Mouse (Mus musculus) granulocyte monocyte progenitor cell, adult 5-6 weeks (primary cell): Measurements from ENCODE around the gene Cdc123. TPM values are rescaled to one million over a fixed set of nuclear protein-coding genes. Genes with fewer than 3 reads are reported as not detected.

Experiments
- ATAC-seq: replicated peaks from 2 replicates; pipeline ENCODE4 v1.8.0; 2016; ENCODE audit warnings: mild to moderate bottlenecking, moderate TSS enrichment, inconsistent platforms; ENCODE audit not compliant: poor library complexity, severe bottlenecking
- total RNA-seq, 2 experiments: library from RNA; stranded (forward) in 1 of 2; stranded (reverse) in 1 of 2; fragments of 200-712, 200-1000 nt in 1 of 2; fragments of >200 nt in 1 of 2; fragmentation: Nextera tagmentation in 1 of 2; gene quantifications; 2 replicates each; pipeline ENCODE4 v1.2.3; 2014 to 2017

Gene Cdc123
- total RNA-seq, 2 experiments from 2014 or later: 108 to 134 TPM

GRCm38 (mm10) chr2:5746529-5746928 lies 98.4 kb downstream of the Cdc123 start:
- no peak for ATAC-seq

Other genes starting within 250 kb of the Cdc123 start
- 1.8 and 4.5 TPM in 2 replicates for gene Camk1d, start 130.6 kb downstream of the Cdc123 start, total RNA-seq (2014; fragmentation: Nextera tagmentation)
- gene Camk1d, start 130.6 kb downstream of the Cdc123 start, total RNA-seq (2017): 0.26 and 0.78 TPM in 2 replicates
- gene Nudt5, start 145 bp downstream of the Cdc123 start, total RNA-seq (2014; fragmentation: Nextera tagmentation): 63.6 and 73.3 TPM in 2 replicates
- 83.9 and 88.2 TPM in 2 replicates for gene Nudt5, start 145 bp downstream of the Cdc123 start, total RNA-seq (2017)
- gene Gm13199, start 17.8 kb upstream of the Cdc123 start, total RNA-seq (2014; fragmentation: Nextera tagmentation): 7.8 TPM in 1 of 2 replicates, not detected in the other
- gene Gm13199, start 17.8 kb upstream of the Cdc123 start, total RNA-seq (2017): not detected in 2 replicates
- 31.8 and 34.3 TPM in 2 replicates for gene Sec61a2, start 50.3 kb upstream of the Cdc123 start, total RNA-seq (2014; fragmentation: Nextera tagmentation)
- 7.4 and 16.8 TPM in 2 replicates for gene Sec61a2, start 50.3 kb upstream of the Cdc123 start, total RNA-seq (2017)
- 0.45 and 3.7 TPM in 2 replicates for gene Dhtkd1, start 97.6 kb upstream of the Cdc123 start, total RNA-seq (2014; fragmentation: Nextera tagmentation)
- gene Dhtkd1, start 97.6 kb upstream of the Cdc123 start, total RNA-seq (2017): 0.10 and 0.17 TPM in 2 replicates
- 23.5 and 26.8 TPM in 2 replicates for gene Upf2, start 106.3 kb upstream of the Cdc123 start, total RNA-seq (2014; fragmentation: Nextera tagmentation)
- 32.9 and 36.1 TPM in 2 replicates for gene Upf2, start 106.3 kb upstream of the Cdc123 start, total RNA-seq (2017)